In the genomic region with DNA sequence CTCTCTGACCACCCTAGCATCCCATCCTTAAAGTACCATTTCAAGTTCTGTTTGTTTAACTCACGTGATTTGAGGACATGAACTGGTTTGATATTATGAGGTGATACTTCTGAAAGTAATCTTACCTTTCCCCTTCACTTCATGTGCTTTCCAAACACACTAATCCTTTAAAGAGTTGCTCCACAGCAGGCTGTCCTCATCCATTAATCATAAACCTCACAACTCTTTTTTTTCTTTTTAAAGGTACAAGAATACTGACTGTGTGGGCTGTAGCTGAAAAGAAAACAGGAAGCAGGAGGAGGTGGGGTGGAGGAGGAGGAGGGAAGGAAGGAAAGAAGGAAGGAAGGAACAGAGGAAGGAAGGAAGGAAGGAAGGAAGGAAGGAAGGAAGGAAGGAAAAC, we compare ENCODE assay signal across 25 mouse cellular contexts. TPM values are rescaled to one million over a fixed set of nuclear protein-coding genes. Genes with fewer than 3 reads are reported as not detected.
"Had no signal": no experiment of that assay in that cellular context is flagged by ENCODE, and none has a peak within 500 bp of the region (broad histone marks: within the 10 kb centered on the region; RNA-seq: fewer than 3 reads in every experiment).

No protein-coding gene starts in this region.

- H3K27me3 ChIP-seq: midbrain, embryonic 13.5 days; midbrain, embryonic 15.5 days; neural tube, embryonic 13.5 days; neural tube, embryonic 15.5 days had no signal

- ATAC-seq: midbrain, embryonic 13.5 days; midbrain, embryonic 15.5 days had no signal

- H3K9ac ChIP-seq: liver, embryonic 14.5 days; lung, embryonic 14.5 days; midbrain, embryonic 13.5 days; midbrain, embryonic 15.5 days; neural tube, embryonic 13.5 days; neural tube, embryonic 15.5 days had no signal

- DNase-seq: lung, embryonic 14.5 days; lung, postnatal 14 days; retina, postnatal 1 day; right cerebral cortex, adult 18-20 months; right cerebral cortex, postnatal 25 days; right cerebral cortex, postnatal 4 days; spleen, adult 18-20 months; thymus, adult 2 months; thymus, postnatal 25 days; thymus, postnatal 4 days had no signal

- H3K4me1 ChIP-seq: midbrain, embryonic 13.5 days; midbrain, embryonic 15.5 days; neural tube, embryonic 15.5 days had no signal

- H3K9me3 ChIP-seq: midbrain, embryonic 13.5 days; midbrain, embryonic 15.5 days; neural tube, embryonic 13.5 days; neural tube, embryonic 15.5 days had no signal

- H3K27ac ChIP-seq: liver, embryonic 14.5 days; midbrain, embryonic 13.5 days; midbrain, embryonic 15.5 days; neural tube, embryonic 13.5 days; neural tube, embryonic 15.5 days had no signal

- H3K4me2 ChIP-seq: lung, embryonic 14.5 days; midbrain, embryonic 11.5 days; midbrain, embryonic 13.5 days; midbrain, embryonic 15.5 days; neural tube, embryonic 13.5 days; neural tube, embryonic 15.5 days had no signal

- H3K4me3 ChIP-seq: midbrain, embryonic 13.5 days; midbrain, embryonic 15.5 days; neural tube, embryonic 13.5 days; neural tube, embryonic 15.5 days had no signal

- H3K36me3 ChIP-seq: midbrain, embryonic 13.5 days; midbrain, embryonic 15.5 days; neural tube, embryonic 13.5 days; neural tube, embryonic 15.5 days had no signal

RNA-seq across cellular contexts. Expression of a gene that starts 10.3 kb away (rescaled TPM):
- polyA plus RNA-seq: liver, embryonic 14.5 days; liver, embryonic 16.5 days; lung, embryonic 14.5 days; lung, embryonic 16.5 days; midbrain, embryonic 11.5 days; midbrain, embryonic 13.5 days; midbrain, embryonic 15.5 days; midbrain, postnatal 0 days; neural tube, embryonic 11.5 days; neural tube, embryonic 13.5 days; neural tube, embryonic 15.5 days; small intestine, adult 2 months; stomach, embryonic 14.5 days; stomach, embryonic 16.5 days; testis, adult 2 months; thymus, adult 2 months; urinary bladder, adult 2 months had no signal

RNA-seq across cellular contexts. Expression of a gene that starts 12.8 kb away (rescaled TPM):
- polyA plus RNA-seq: liver, embryonic 14.5 days; liver, embryonic 16.5 days; lung, embryonic 14.5 days; lung, embryonic 16.5 days; midbrain, embryonic 11.5 days; midbrain, embryonic 13.5 days; midbrain, embryonic 15.5 days; midbrain, postnatal 0 days; neural tube, embryonic 11.5 days; neural tube, embryonic 13.5 days; neural tube, embryonic 15.5 days; small intestine, adult 2 months; stomach, embryonic 14.5 days; stomach, embryonic 16.5 days; testis, adult 2 months; thymus, adult 2 months; urinary bladder, adult 2 months had no signal

RNA-seq across cellular contexts. Expression of a gene that starts 27.2 kb away (rescaled TPM):
- polyA plus RNA-seq: liver, embryonic 14.5 days; liver, embryonic 16.5 days; lung, embryonic 14.5 days; lung, embryonic 16.5 days; midbrain, embryonic 11.5 days; midbrain, embryonic 13.5 days; midbrain, embryonic 15.5 days; midbrain, postnatal 0 days; neural tube, embryonic 11.5 days; neural tube, embryonic 13.5 days; neural tube, embryonic 15.5 days; small intestine, adult 2 months; stomach, embryonic 14.5 days; stomach, embryonic 16.5 days; testis, adult 2 months; thymus, adult 2 months; urinary bladder, adult 2 months had no signal

RNA-seq across cellular contexts. Expression of a gene that starts 28.8 kb away (rescaled TPM):
- polyA plus RNA-seq: liver, embryonic 14.5 days; liver, embryonic 16.5 days; lung, embryonic 14.5 days; lung, embryonic 16.5 days; midbrain, embryonic 11.5 days; midbrain, embryonic 13.5 days; midbrain, embryonic 15.5 days; midbrain, postnatal 0 days; neural tube, embryonic 11.5 days; neural tube, embryonic 13.5 days; neural tube, embryonic 15.5 days; small intestine, adult 2 months; stomach, embryonic 14.5 days; stomach, embryonic 16.5 days; testis, adult 2 months; thymus, adult 2 months; urinary bladder, adult 2 months had no signal
